Mouse (Mus musculus) kidney, embryonic 14.5 days (tissue): ENCODE results near the gene A830005F24Rik. TPM values are rescaled to one million over a fixed set of nuclear protein-coding genes. Genes with fewer than 3 reads are reported as not detected.

Source experiments
- ATAC-seq: fragments of 200-750 bp; cut with Nextera tagmentation; 2 replicates; pipeline ENCODE4 v1.8.0; 2017; ENCODE audit warnings: moderate number of reproducible peaks, mild to moderate bottlenecking, moderate TSS enrichment, moderate library complexity; ENCODE audit not compliant: low FRiP score, low TSS enrichment
- H3K27ac ChIP-seq: fragments of 300-500 bp; sonication (generic); 2 replicates; pipeline ENCODE4 v1.5.1; 2014; ENCODE audit warnings: low read depth, mild to moderate bottlenecking, low read length, moderate library complexity, mixed read lengths
- H3K27me3 ChIP-seq: fragments of 300-500 bp; sonication (generic); 2 replicates; pipeline ENCODE4 v1.6.1; 2014; ENCODE audit warnings: mild to moderate bottlenecking, low read length; ENCODE audit not compliant: control insufficient read depth, insufficient read depth
- H3K36me3 ChIP-seq: fragments of 300-500 bp; sonication (generic); 2 replicates; pipeline ENCODE4 v1.6.1; 2014; ENCODE audit warnings: low read length, mixed read lengths; ENCODE audit not compliant: control insufficient read depth, insufficient read depth
- H3K4me1 ChIP-seq: fragments of 300-500 bp; sonication (generic); 2 replicates; pipeline ENCODE4 v1.6.1; 2014; ENCODE audit warnings: low read length, mixed read lengths; ENCODE audit not compliant: control insufficient read depth, insufficient read depth
- H3K4me2 ChIP-seq: fragments of 300-500 bp; sonication (generic); replicated peaks from 2 replicates; pipeline ENCODE4 v1.6.1; 2014; ENCODE audit warnings: low read depth, mild to moderate bottlenecking, low read length
- H3K4me3 ChIP-seq: fragments of 300-500 bp; sonication (generic); 2 replicates; pipeline ENCODE4 v1.5.1; 2014; ENCODE audit warnings: mild to moderate bottlenecking, low read length
- H3K9ac ChIP-seq: fragments of 300-500 bp; sonication (generic); 2 replicates; pipeline ENCODE4 v1.6.1; 2014; ENCODE audit warnings: low read depth, mild to moderate bottlenecking, low read length, moderate library complexity
- H3K9me3 ChIP-seq: fragments of 300-500 bp; sonication (generic); 2 replicates; pipeline ENCODE4 v1.6.1; 2016; ENCODE audit warnings: low read length; ENCODE audit not compliant: control insufficient read depth
- WGBS: fragments of 180-500 bp; shearing (Covaris S2); extraction: QIAGEN DNeasy Blood & Tissue Kit; methylation state at CpG from one replicate; pipeline ENCODE4 v1.1.7; 2014; 5-methylcytosine and 5-hydroxymethylcytosine counted together
- polyA plus RNA-seq: library from polyadenylated mRNA; unstranded; fragments of >200 nt; fragmentation: Nextera tagmentation; extraction: Ambion mirVana; gene quantifications from 2 replicates; pipeline ENCODE4 v1.2.1, GENCODE M21; 2014

The A830005F24Rik gene
- polyA plus RNA-seq, 1 experiment from 2014 or later, result 2.1 TPM

- peaks cover 26% of the 10 kb centered on the region; the same call in 1 of the 2 replicates for H3K36me3 ChIP-seq
- no peak overlapping the region for H3K9ac ChIP-seq
- H3K27ac ChIP-seq, result no peak overlapping the region
- H3K4me1 ChIP-seq, result no peaks in the 10 kb centered on the region
- H3K4me3 ChIP-seq, result no peak overlapping the region
- WGBS, result 75% methylated on average over 2 of the region's 2 CpGs
- ATAC-seq, result no peak
- no peak overlapping the region for H3K4me2 ChIP-seq
- H3K9me3 ChIP-seq, result no peaks in the 10 kb centered on the region
- H3K27me3 ChIP-seq, result no peaks in the 10 kb centered on the region
These were observed 18.1 kb downstream of the A830005F24Rik start for GRCm38 (mm10) chr13:48531448-48531847.

- Histone ChIP-seq H3K4me2 (no peak overlapping the region), H3K4me3 (no peak overlapping the region), H3K27me3 (no peaks in the 10 kb centered on the region), H3K9me3 (no peaks in the 10 kb centered on the region), H3K36me3 (peaks cover 42% of the 10 kb centered on the region), H3K27ac (no peak overlapping the region), H3K4me1 (no peaks in the 10 kb centered on the region), H3K9ac (no peak overlapping the region)
- WGBS, result 88% methylated on average over 5 of the region's 5 CpGs
- no peak for ATAC-seq
These were observed 20.1 kb downstream of the A830005F24Rik start for GRCm38 (mm10) chr13:48533441-48533840.

- no peak for ATAC-seq
- H3K9ac ChIP-seq, result no peak overlapping the region
- no peak overlapping the region for H3K4me3 ChIP-seq
- H3K4me2 ChIP-seq, result peak overlapping the region; percentile 6; the same call in 1 of the 2 replicates
- H3K9me3 ChIP-seq, result no peaks in the 10 kb centered on the region
- peaks cover 33% of the 10 kb centered on the region for H3K4me1 ChIP-seq
- no peak overlapping the region for H3K27ac ChIP-seq
- 48% methylated on average over 1 of the region's 1 CpGs for WGBS
- H3K27me3 ChIP-seq, result no peaks in the 10 kb centered on the region
- peaks cover 25% of the 10 kb centered on the region for H3K36me3 ChIP-seq
These were observed 27.1 kb downstream of the A830005F24Rik start for GRCm38 (mm10) chr13:48540488-48540887.

- Histone ChIP-seq H3K36me3 (0 out of 2 replicates have a peak, but pooled peaks cover 3% of the 10 kb centered on the region), H3K9me3 (no peaks in the 10 kb centered on the region), H3K27ac (no peak overlapping the region), H3K4me2 (peak overlapping the region; percentile 55), H3K4me1 (peaks cover 33% of the 10 kb centered on the region), H3K4me3 (peak overlapping the region; percentile 96), H3K27me3 (no peaks in the 10 kb centered on the region), H3K9ac (peak overlapping the region; percentile 99; the same call in 1 of the 2 replicates)
- no peak for ATAC-seq
These were observed 31.0 kb downstream of the A830005F24Rik start for GRCm38 (mm10) chr13:48544391-48544790.

- peak overlapping the region; percentile 55 for H3K4me2 ChIP-seq
- peak overlapping the region; percentile 99; the same call in 1 of the 2 replicates for H3K9ac ChIP-seq
- H3K36me3 ChIP-seq, result 0 out of 2 replicates have a peak, but pooled peaks cover 3% of the 10 kb centered on the region
- ATAC-seq, result no peak
- H3K27me3 ChIP-seq, result no peaks in the 10 kb centered on the region
- peaks cover 33% of the 10 kb centered on the region for H3K4me1 ChIP-seq
- no peaks in the 10 kb centered on the region for H3K9me3 ChIP-seq
- H3K4me3 ChIP-seq, result peak overlapping the region; percentile 96
- H3K27ac ChIP-seq, result peak overlapping the region; percentile 100; the same call in 1 of the 2 replicates
- 37% methylated on average over 4 of the region's 4 CpGs for WGBS
These were observed 31.5 kb downstream of the A830005F24Rik start for GRCm38 (mm10) chr13:48544867-48545266.

GRCm38 (mm10) chr13:48545476-48546281, 32.3 kb downstream of the A830005F24Rik start:
- H3K9ac ChIP-seq, result peak overlapping the region; percentile 99
- peak overlapping the region; percentile 55 for H3K4me2 ChIP-seq
- 1% methylated on average over 72 of the region's 72 CpGs for WGBS
- peak overlapping the region; percentile 100 for H3K27ac ChIP-seq
- peak; percentile 93 for ATAC-seq
- H3K27me3 ChIP-seq, result no peaks in the 10 kb centered on the region
- no peaks in the 10 kb centered on the region for H3K9me3 ChIP-seq
- 0 out of 2 replicates have a peak, but pooled peaks cover 2% of the 10 kb centered on the region for H3K36me3 ChIP-seq
- H3K4me3 ChIP-seq, result peak overlapping the region; percentile 96
- peaks cover 26% of the 10 kb centered on the region for H3K4me1 ChIP-seq

- Histone ChIP-seq H3K27ac (peak overlapping the region; percentile 100), H3K4me2 (peak overlapping the region; percentile 43), H3K4me3 (peak overlapping the region; percentile 96), H3K27me3 (no peaks in the 10 kb centered on the region), H3K9me3 (no peaks in the 10 kb centered on the region), H3K4me1 (peaks cover 21% of the 10 kb centered on the region), H3K9ac (peak overlapping the region; percentile 99), H3K36me3 (no peaks in the 10 kb centered on the region)
- WGBS, result under 1% methylated on average over 68 of the region's 72 CpGs
- ATAC-seq, result peak; percentile 98
These were observed 33.1 kb downstream of the A830005F24Rik start for GRCm38 (mm10) chr13:48546330-48546917.

GRCm38 (mm10) chr13:48547623-48548022, 34.3 kb downstream of the A830005F24Rik start:
- Histone ChIP-seq H3K27ac (no peak overlapping the region), H3K4me1 (peaks cover 16% of the 10 kb centered on the region), H3K4me3 (no peak overlapping the region), H3K27me3 (no peaks in the 10 kb centered on the region), H3K9ac (no peak overlapping the region), H3K4me2 (no peak overlapping the region), H3K36me3 (no peaks in the 10 kb centered on the region), H3K9me3 (no peaks in the 10 kb centered on the region)
- ATAC-seq, result no peak
- WGBS, result 96% methylated on average over 6 of the region's 6 CpGs

GRCm38 (mm10) chr13:48548296-48548695, 34.9 kb downstream of the A830005F24Rik start:
- ATAC-seq, result no peak
- H3K4me2 ChIP-seq, result no peak overlapping the region
- H3K9me3 ChIP-seq, result no peaks in the 10 kb centered on the region
- H3K4me1 ChIP-seq, result peaks cover 13% of the 10 kb centered on the region
- H3K4me3 ChIP-seq, result no peak overlapping the region
- H3K27ac ChIP-seq, result no peak overlapping the region
- no peaks in the 10 kb centered on the region for H3K36me3 ChIP-seq
- WGBS, result 84% methylated on average over 5 of the region's 5 CpGs
- H3K9ac ChIP-seq, result no peak overlapping the region
- H3K27me3 ChIP-seq, result no peaks in the 10 kb centered on the region
